ENCODE assay signal across 19 mouse cellular contexts in genomic region chr17:80131838-80132237, GRCm38 (mm10). TPM values are rescaled to one million over a fixed set of nuclear protein-coding genes. Genes with fewer than 3 reads are reported as not detected.
DNase-seq lines count a peak whose midpoint lies in the region; ATAC-seq and TF ChIP-seq lines count a peak whose summit lies in the region.
"Had no signal": no experiment of that assay in that cellular context is flagged by ENCODE, and none has a peak within 500 bp of the region (broad histone marks: within the 10 kb centered on the region; RNA-seq: fewer than 3 reads in every experiment).

No protein-coding gene starts in this region.

- H3K4me3 ChIP-seq in kidney, adult 2 months (ENCODE audit: insufficient read depth, low read depth, low read length), result no peak overlapping the region
- no peak overlapping the region for H3K4me3 ChIP-seq in intestine, postnatal 0 days (ENCODE audit: low read depth, low read length)
- H3K4me3 ChIP-seq in liver, postnatal 0 days (ENCODE audit: low read depth, low read length), result no peak overlapping the region
- H3K4me3 ChIP-seq: forebrain, embryonic 10.5 days; midbrain, embryonic 15.5 days; stomach, embryonic 15.5 days had no signal

- no peaks in the 10 kb centered on the region for H3K9me3 ChIP-seq in intestine, postnatal 0 days (ENCODE audit: control insufficient read depth)
- no peaks in the 10 kb centered on the region for H3K9me3 ChIP-seq in liver, postnatal 0 days (ENCODE audit: low read length)
- H3K9me3 ChIP-seq: forebrain, embryonic 10.5 days; midbrain, embryonic 15.5 days; stomach, embryonic 15.5 days had no signal

- DNase-seq in kidney, adult 2 months, result peak; percentile 41
- no peak for DNase-seq in kidney, adult 11 months
- DNase-seq in induced T-regulatory cell, adult 2 months (ENCODE audit: low read depth), result peak; percentile 63
- peak; percentile 44 for DNase-seq in liver, postnatal 0 days
- DNase-seq in neural tube, embryonic 10.5 days (ENCODE audit: extremely low spot score, low spot score), result no peak
- no peak for DNase-seq in layer of hippocampus, postnatal 14 days (ENCODE audit: low spot score in 2 of 2)
- DNase-seq: cerebellum, adult 2 months; cerebellum, postnatal 36 days; gastrocnemius, postnatal 14 days; layer of hippocampus, adult 9-11 months; lung, embryonic 14.5 days; lung, postnatal 36 days; right cerebral cortex, postnatal 25 days; thymus, adult 2 months had no signal

- peak; percentile 59 for ATAC-seq in intestine, postnatal 0 days
- ATAC-seq in liver, postnatal 0 days, result peak; percentile 75
- ATAC-seq: hindbrain, postnatal 0 days; midbrain, embryonic 15.5 days had no signal

- TF ChIP-seq POLR2A in kidney, adult 2 months (IDR thresholded peaks at IDR 0.05; ENCODE audit: low read depth, low read length), result no peak

- WGBS in kidney, adult 2 months, result 35% methylated on average over 7 of the region's 7 CpGs
- WGBS in intestine, postnatal 0 days, result 40% methylated on average over 7 of the region's 7 CpGs
- WGBS in liver, postnatal 0 days (ENCODE audit: insufficient replicate concordance), result 65% methylated on average over 7 of the region's 7 CpGs

- H3K27ac ChIP-seq in kidney, adult 2 months (ENCODE audit: insufficient read depth, low read depth, low read length), result peak overlapping the region; percentile 29
- H3K27ac ChIP-seq in intestine, postnatal 0 days (ENCODE audit: low read depth, low read length), result peak overlapping the region; percentile 68
- H3K27ac ChIP-seq in liver, postnatal 0 days (ENCODE audit: low read depth), result peak overlapping the region; percentile 86
- H3K27ac ChIP-seq: forebrain, embryonic 10.5 days; hindbrain, postnatal 0 days; midbrain, embryonic 15.5 days; stomach, embryonic 15.5 days had no signal

- TF ChIP-seq EP300 in liver, postnatal 0 days (IDR thresholded peaks at IDR 0.05; ENCODE audit: low read depth), result no peak

- H3K36me3 ChIP-seq in kidney, adult 2 months (ENCODE audit: control insufficient read depth, insufficient read depth, low read length), result no peaks in the 10 kb centered on the region
- H3K36me3 ChIP-seq in intestine, postnatal 0 days (ENCODE audit: control insufficient read depth, insufficient read depth), result peaks cover 4% of the 10 kb centered on the region; the same call in 1 of the 2 replicates
- no peaks in the 10 kb centered on the region for H3K36me3 ChIP-seq in liver, postnatal 0 days (replicated peaks; ENCODE audit: insufficient read depth, low read length)
- H3K36me3 ChIP-seq: forebrain, embryonic 10.5 days; midbrain, embryonic 15.5 days; stomach, embryonic 15.5 days had no signal

- TF ChIP-seq CTCF in kidney, adult 2 months (conservative IDR thresholded peaks at IDR 0.05; ENCODE audit: insufficient read depth, insufficient read length, low read depth, low read length), result no peak
- TF ChIP-seq CTCF in intestine, postnatal 0 days (IDR thresholded peaks at IDR 0.05; ENCODE audit: low read depth), result no peak
- no peak for TF ChIP-seq CTCF in liver, postnatal 0 days (IDR thresholded peaks at IDR 0.05; ENCODE audit: low read depth)

- peak overlapping the region; percentile 45 for H3K4me2 ChIP-seq in intestine, postnatal 0 days (replicated peaks; ENCODE audit: low read depth)
- peak overlapping the region; percentile 58 for H3K4me2 ChIP-seq in liver, postnatal 0 days (ENCODE audit: low read depth, low read length)
- H3K4me2 ChIP-seq: lung, embryonic 14.5 days; midbrain, embryonic 15.5 days; stomach, embryonic 15.5 days had no signal

- H3K9ac ChIP-seq in intestine, postnatal 0 days (ENCODE audit: low read depth, low read length), result no peak overlapping the region
- no peak overlapping the region for H3K9ac ChIP-seq in liver, postnatal 0 days (replicated peaks)
- H3K9ac ChIP-seq: lung, embryonic 14.5 days; midbrain, embryonic 15.5 days; stomach, embryonic 15.5 days had no signal

- H3K4me1 ChIP-seq in kidney, adult 2 months (ENCODE audit: control insufficient read depth, insufficient read depth, low read length), result peaks cover 21% of the 10 kb centered on the region
- no peaks in the 10 kb centered on the region for H3K4me1 ChIP-seq in intestine, postnatal 0 days (replicated peaks; ENCODE audit: control insufficient read depth, insufficient read depth, low read length)
- peaks cover 15% of the 10 kb centered on the region for H3K4me1 ChIP-seq in liver, postnatal 0 days (ENCODE audit: insufficient read depth)

- H3K27me3 ChIP-seq in kidney, adult 2 months (replicated peaks; ENCODE audit: control insufficient read depth, insufficient read depth, low read length), result no peaks in the 10 kb centered on the region
- no peaks in the 10 kb centered on the region for H3K27me3 ChIP-seq in intestine, postnatal 0 days (replicated peaks; ENCODE audit: control insufficient read depth, insufficient read depth, low read length)
- H3K27me3 ChIP-seq in liver, postnatal 0 days (ENCODE audit: insufficient read depth, low read length), result no peaks in the 10 kb centered on the region
- H3K27me3 ChIP-seq: midbrain, embryonic 15.5 days; stomach, embryonic 15.5 days had no signal

RNA-seq across cellular contexts. Expression of gene Galm, which starts 4.6 kb away (rescaled TPM):
- 115 and 124 TPM in 2 replicates for polyA plus RNA-seq in kidney, adult 2 months (2012; rRNA removed)
- polyA plus RNA-seq in intestine, postnatal 0 days (2015; fragmentation: Nextera tagmentation; extraction: Ambion mirVana), result 73.5 and 86.6 TPM in 2 replicates
- polyA plus RNA-seq in liver, postnatal 0 days (2015; fragmentation: Nextera tagmentation; extraction: Ambion mirVana), result 47.0 and 47.8 TPM in 2 replicates
- 1 to 10 TPM; 4.0 to 5.0 TPM for total RNA-seq in layer of hippocampus, postnatal 14 days (2021)

Comparison
In these comparisons a context has a peak if more than half of its experiments do, and no peak if none do; other contexts are left out.
1. DNase-seq: peak in kidney, adult 2 months (single experiment), induced T-regulatory cell, adult 2 months (single experiment) and liver, postnatal 0 days (single experiment); none in kidney, adult 11 months (single experiment), neural tube, embryonic 10.5 days (single experiment) and layer of hippocampus, postnatal 14 days (0 of 2).
2. H3K27ac ChIP-seq: peak in every context shown above with its lines; median percentile 86 in liver, postnatal 0 days; 68 in intestine, postnatal 0 days; 29 in kidney, adult 2 months.